Mouse (Mus musculus) myocyte (in vitro differentiated cells): ENCODE results near the gene B3galt5.

ENCODE experiments used
- E2F4 ChIP-seq: IDR thresholded peaks from one replicate; pipeline ENCODE4 v1.6.1; 2011; ENCODE audit warnings: mild to moderate bottlenecking, control low read depth, moderate library complexity; ENCODE audit not compliant: insufficient read depth
- MAX ChIP-seq: IDR thresholded peaks from one replicate; pipeline ENCODE4 v1.6.1; 2011; ENCODE audit warnings: low read depth, mild to moderate bottlenecking, control low read depth
- MYOD1 ChIP-seq, 3 experiments: IDR thresholded peaks; one replicate each; pipeline ENCODE4 v1.6.1; 2011; ENCODE audit warnings: control low read depth in 2 of 3, low read depth in 2 of 3, mild to moderate bottlenecking in 2 of 3, moderate library complexity in 1 of 3; ENCODE audit not compliant: insufficient read length in 2 of 3, control insufficient read depth in 1 of 3
- MYOG ChIP-seq, 3 experiments: IDR thresholded peaks; one replicate each; pipeline ENCODE4 v1.6.1; 2011; ENCODE audit warnings: control low read depth in 2 of 3, low read depth in 2 of 3, mild to moderate bottlenecking in 2 of 3; ENCODE audit not compliant: insufficient read length in 2 of 3, control insufficient read depth in 1 of 3, insufficient read depth in 1 of 3
- POLR2A ChIP-seq: IDR thresholded peaks from one replicate; pipeline ENCODE4 v1.6.1; 2011; ENCODE audit warnings: low read depth, mild to moderate bottlenecking, control low read depth, moderate library complexity; ENCODE audit not compliant: insufficient read length
- POLR2AphosphoS2 ChIP-seq: IDR thresholded peaks from one replicate; pipeline ENCODE4 v1.6.1; 2011; ENCODE audit warnings: low read depth, control low read depth; ENCODE audit not compliant: insufficient read length
- REST ChIP-seq: IDR thresholded peaks from one replicate; pipeline ENCODE4 v1.6.1; 2011; ENCODE audit warnings: mild to moderate bottlenecking, control low read depth, moderate library complexity; ENCODE audit not compliant: insufficient read depth, insufficient read length
- SRF ChIP-seq: IDR thresholded peaks from one replicate; pipeline ENCODE4 v1.6.1; 2011; ENCODE audit warnings: low read depth; ENCODE audit not compliant: control insufficient read depth, insufficient read length
- TCF12 ChIP-seq: IDR thresholded peaks from one replicate; pipeline ENCODE4 v1.6.1; 2011; ENCODE audit warnings: mild to moderate bottlenecking, control low read depth; ENCODE audit not compliant: poor library complexity, insufficient read depth, severe bottlenecking
- USF1 ChIP-seq: IDR thresholded peaks from one replicate; pipeline ENCODE4 v1.6.1; 2011; ENCODE audit warnings: low read depth, mild to moderate bottlenecking, control low read depth, moderate library complexity

DNA sequence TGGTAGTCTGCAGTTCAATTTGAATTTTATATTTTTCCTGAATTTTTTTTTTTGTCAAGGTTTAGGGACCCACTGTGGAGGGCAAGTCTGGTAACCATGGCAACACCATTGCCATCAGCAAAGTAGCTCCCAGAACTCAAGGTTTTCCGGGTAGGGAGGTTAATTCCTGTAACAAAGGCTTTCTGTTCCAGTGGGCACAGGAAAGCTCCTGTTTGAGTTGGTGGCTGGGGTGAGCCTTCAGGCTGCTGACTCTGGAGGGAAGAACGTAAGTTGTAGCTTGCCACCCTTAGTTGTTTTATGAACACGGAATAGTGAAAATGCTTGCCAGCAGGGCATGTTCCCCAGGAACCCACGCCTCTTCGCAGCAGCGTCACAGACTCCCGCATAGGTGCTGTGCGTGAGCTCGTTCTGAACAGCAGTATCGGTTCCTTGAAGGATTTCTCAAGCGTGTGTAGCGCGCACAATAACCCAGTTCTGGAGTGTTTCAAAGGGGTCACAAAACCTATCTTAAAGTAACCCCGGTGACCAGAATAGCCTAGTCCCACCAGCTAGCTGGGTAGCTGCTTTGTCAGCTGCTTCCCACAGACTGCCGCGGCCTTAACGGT lies at the start of gene B3galt5:
- no peak for TF ChIP-seq POLR2A
- TF ChIP-seq MYOG (IDR thresholded peaks at IDR 0.05; ENCODE audit: control insufficient read depth in 1 of 3, insufficient read depth in 1 of 3, insufficient read length in 2 of 3, low read depth in 2 of 3) = no peak
- TF ChIP-seq E2F4 = no peak
- no peak for TF ChIP-seq MYOD1 (IDR thresholded peaks at IDR 0.05; ENCODE audit: control insufficient read depth in 1 of 3, insufficient read length in 2 of 3, low read depth in 2 of 3)
- TF ChIP-seq TCF12 = no peak
- TF ChIP-seq USF1 = no peak
- no peak for TF ChIP-seq MAX
- TF ChIP-seq SRF = no peak
- no peak for TF ChIP-seq POLR2AphosphoS2
- TF ChIP-seq REST = no peak
